Mouse (Mus musculus) ES-E14 (cell line): ENCODE measurements at regions not wholly inside any gene's neighbourhood (a gene's known extent, or its start where the extent isn't known, plus 50 kb on each side); places are given as distances from the start of the nearest gene placed in this dataset.

Experiments used
- DNase-seq: peaks from one replicate; pipeline ENCODE4 v3.0.0-alpha.2; 2013; ENCODE audit warnings: low read depth, low spot score
- H3K27ac ChIP-seq: 2 replicates; pipeline ENCODE4 v1.5.1; 2012; ENCODE audit warnings: low read depth, mild to moderate bottlenecking, low read length, moderate library complexity, mixed read lengths; ENCODE audit not compliant: poor library complexity, insufficient read depth, severe bottlenecking
- H3K36me3 ChIP-seq: 2 replicates; pipeline ENCODE4 v1.6.1; 2012; ENCODE audit warnings: mild to moderate bottlenecking, low read length, moderate library complexity, mixed read lengths; ENCODE audit not compliant: control insufficient read depth, poor library complexity, insufficient read depth, severe bottlenecking
- H3K4me1 ChIP-seq, 2 experiments: fragments of 150-350 bp in 1 of 2; sonication (generic) in 1 of 2; 2 replicates each; pipeline ENCODE4 v1.6.1; 2012; ENCODE audit warnings: low read length in 2 of 2, mild to moderate bottlenecking in 1 of 2, mixed read lengths in 1 of 2; ENCODE audit not compliant: control insufficient read depth in 2 of 2, insufficient read depth in 2 of 2, poor library complexity in 1 of 2
- H3K4me3 ChIP-seq, 2 experiments: fragments of 150-350 bp in 1 of 2; sonication (generic) in 1 of 2; 2 replicates each; pipeline ENCODE4 v1.5.1; 2012; ENCODE audit warnings: low read length in 2 of 2, low read depth in 1 of 2, mild to moderate bottlenecking in 1 of 2, mixed read lengths in 1 of 2; ENCODE audit not compliant: insufficient read depth in 1 of 2, poor library complexity in 1 of 2, severe bottlenecking in 1 of 2
- H3K9ac ChIP-seq: 2 replicates; pipeline ENCODE4 v1.6.1; 2012; ENCODE audit warnings: low read depth, mild to moderate bottlenecking, low read length, mixed read lengths; ENCODE audit not compliant: poor library complexity, insufficient read depth, severe bottlenecking
- H3K9me3 ChIP-seq: fragments of 150-350 bp; sonication (generic); 2 replicates; pipeline ENCODE4 v1.6.1; 2012; ENCODE audit warnings: low read depth, mild to moderate bottlenecking, low read length; ENCODE audit not compliant: control insufficient read depth, insufficient read depth
- CHD2 ChIP-seq: IDR thresholded peaks from 2 replicates; pipeline ENCODE4 v1.6.1; 2014; ENCODE audit warnings: mild to moderate bottlenecking, low read depth, low read length, inconsistent platforms
- HCFC1 ChIP-seq: IDR thresholded peaks from 2 replicates; pipeline ENCODE4 v1.6.1; 2012; ENCODE audit warnings: low read length, inconsistent platforms, borderline replicate concordance; ENCODE audit not compliant: insufficient read depth
- MAFK ChIP-seq: IDR thresholded peaks from 2 replicates; pipeline ENCODE4 v1.6.1; 2014; ENCODE audit warnings: mild to moderate bottlenecking, low read depth, low read length, inconsistent platforms; ENCODE audit not compliant: insufficient read depth
- ZC3H11A ChIP-seq: IDR thresholded peaks from 2 replicates; pipeline ENCODE4 v1.6.1; 2012; ENCODE audit warnings: low read depth, mild to moderate bottlenecking, inconsistent platforms, low read length, borderline replicate concordance
- ZNF384 ChIP-seq: IDR thresholded peaks from 2 replicates; pipeline ENCODE4 v1.6.1; 2012; ENCODE audit warnings: low read depth, low read length, inconsistent platforms
- in situ Hi-C, 2 experiments: fragments of 600-800 bp; cut with MboI; formaldehyde crosslinking; loops; one replicate each; pipeline ENCODE4 v1.15.1; 2025; ENCODE audit warnings: low sequenced_read_pairs in 2 of 2, inconsistent platforms in 1 of 2; ENCODE audit not compliant: unreplicated experiment in 2 of 2

DNA sequence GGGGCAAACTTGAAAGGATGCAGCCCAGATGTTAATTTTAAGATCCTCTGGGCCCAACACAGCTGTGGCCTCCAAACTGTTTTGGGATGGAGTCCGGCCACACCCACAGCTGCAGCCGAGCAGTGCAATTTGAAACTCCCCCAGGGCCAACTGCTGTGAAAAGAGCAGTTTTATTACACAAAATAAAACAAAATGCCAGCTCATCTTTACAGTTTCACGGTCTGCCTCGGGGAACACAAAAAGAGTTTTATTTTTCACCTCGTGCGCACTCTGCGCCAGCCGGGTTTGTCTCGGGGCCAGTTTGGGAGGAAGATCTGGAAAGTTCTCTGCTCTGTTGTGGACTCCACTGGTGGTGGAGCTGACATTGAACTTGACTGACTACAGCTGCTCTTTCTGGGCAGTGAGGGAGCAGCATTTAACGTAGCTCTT, 174.8 kb downstream of the Mtx2 start:
- H3K4me3 ChIP-seq, result no peak overlapping the region
- no peaks in the 10 kb centered on the region for H3K36me3 ChIP-seq
- TF ChIP-seq ZNF384, result no peak
- no peak for TF ChIP-seq ZC3H11A
- TF ChIP-seq MAFK, result no peak
- TF ChIP-seq HCFC1, result no peak
- peaks cover 0 to 2% of the 10 kb centered on the region in 2 experiments; a peak in 1 of 4 replicates for H3K4me1 ChIP-seq
- H3K9ac ChIP-seq, result no peak overlapping the region
- no peak overlapping the region for H3K27ac ChIP-seq
- in situ Hi-C loops, result no loop called here
- DNase-seq, result no peak
- no peaks in the 10 kb centered on the region for H3K9me3 ChIP-seq

DNA sequence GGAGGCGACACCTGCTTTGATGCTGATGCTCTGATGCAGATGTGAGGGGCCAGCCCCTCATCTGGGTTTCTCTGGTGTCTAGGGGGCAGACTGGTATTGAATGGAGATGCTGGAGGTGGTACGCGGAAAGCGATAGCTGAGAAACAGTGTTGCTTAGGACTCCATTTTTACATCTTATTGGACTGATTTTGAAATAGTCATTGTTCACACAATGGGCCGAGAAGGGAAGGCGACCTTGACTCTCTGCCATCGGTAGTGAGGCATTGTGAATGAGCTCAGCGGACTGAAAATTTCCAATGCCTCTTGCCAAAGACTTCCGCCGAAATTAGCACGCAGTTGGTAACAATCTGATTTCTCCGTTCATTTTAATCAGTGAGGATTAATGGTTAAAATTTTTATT, 177.0 kb downstream of the Mtx2 start:
- no peak for DNase-seq
- Histone ChIP-seq H3K9ac (no peak overlapping the region), H3K9me3 (no peaks in the 10 kb centered on the region), H3K27ac (no peak overlapping the region), H3K4me1 (peaks cover 0 to 2% of the 10 kb centered on the region in 2 experiments; a peak in 1 of 4 replicates), H3K4me3 (no peak overlapping the region), H3K36me3 (no peaks in the 10 kb centered on the region)
- TF ChIP-seq ZC3H11A (no peak), HCFC1 (no peak), CHD2 (no peak)
- in situ Hi-C loops, result no loop called here

DNA sequence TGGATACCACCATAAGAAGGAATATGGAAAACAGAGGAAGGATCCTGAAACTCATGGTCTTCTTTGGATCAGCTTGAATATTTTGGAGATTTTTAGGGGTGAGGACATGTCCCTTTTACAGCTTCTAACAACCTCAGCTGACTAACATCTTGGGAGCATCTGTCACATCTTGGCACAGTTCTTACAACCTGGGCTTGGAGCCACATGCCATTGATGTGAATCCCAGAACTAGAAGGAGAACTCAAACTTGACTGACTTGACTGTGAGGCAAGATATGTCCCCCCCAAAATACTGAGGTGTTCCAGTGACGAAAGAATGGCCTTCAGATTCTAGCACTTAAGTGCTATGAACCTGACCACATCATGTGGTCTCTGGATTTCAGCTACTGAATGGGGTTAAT, 182.5 kb downstream of the Mtx2 start:
- Histone ChIP-seq H3K4me3 (no peak overlapping the region), H3K9ac (no peak overlapping the region), H3K36me3 (no peaks in the 10 kb centered on the region), H3K9me3 (no peaks in the 10 kb centered on the region), H3K4me1 (no peaks in the 10 kb centered on the region), H3K27ac (no peak overlapping the region)
- in situ Hi-C loops, result no loop called here
- DNase-seq, result no peak
- no peak for TF ChIP-seq ZNF384
- TF ChIP-seq CHD2, result no peak
- no peak for TF ChIP-seq MAFK
- no peak for TF ChIP-seq HCFC1
- no peak for TF ChIP-seq ZC3H11A

GRCm38 (mm10) chr2:75010647-75011046, 185.0 kb downstream of the Mtx2 start:
- no peak for DNase-seq
- Histone ChIP-seq H3K4me3 (no peak overlapping the region), H3K36me3 (no peaks in the 10 kb centered on the region), H3K4me1 (no peaks in the 10 kb centered on the region), H3K27ac (no peak overlapping the region), H3K9me3 (no peaks in the 10 kb centered on the region), H3K9ac (no peak overlapping the region)
- TF ChIP-seq HCFC1, result no peak
- TF ChIP-seq ZC3H11A, result no peak
- TF ChIP-seq ZNF384, result no peak
- no peak for TF ChIP-seq MAFK
- TF ChIP-seq CHD2, result no peak
- in situ Hi-C loops, result no loop called here

DNA sequence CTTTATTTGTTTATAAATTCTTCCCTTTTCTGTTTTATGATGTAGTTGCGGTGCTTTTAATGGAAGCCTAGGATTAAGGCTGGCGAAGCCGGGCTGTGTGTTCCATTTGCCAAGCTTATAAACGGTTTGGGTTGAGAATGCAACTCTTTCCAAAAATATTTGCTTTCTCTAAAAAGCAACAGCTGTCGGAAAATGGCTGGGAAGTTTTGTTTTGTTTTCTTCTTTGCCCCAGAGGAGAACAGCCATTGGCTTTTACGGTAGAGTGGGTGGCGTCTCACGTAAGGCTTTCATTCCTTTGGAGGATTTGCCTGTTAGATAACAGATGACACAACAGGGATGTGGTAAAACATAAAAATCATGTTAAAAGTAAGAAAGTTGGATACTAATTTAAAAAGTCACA, 186.4 kb downstream of the Mtx2 start:
- Histone ChIP-seq H3K27ac (no peak overlapping the region), H3K9ac (no peak overlapping the region), H3K36me3 (no peaks in the 10 kb centered on the region), H3K9me3 (no peaks in the 10 kb centered on the region), H3K4me3 (no peak overlapping the region), H3K4me1 (no peaks in the 10 kb centered on the region)
- no peak for DNase-seq
- in situ Hi-C loops, result no loop called here
- TF ChIP-seq MAFK, result no peak
- TF ChIP-seq CHD2, result no peak
- no peak for TF ChIP-seq ZC3H11A
- no peak for TF ChIP-seq ZNF384
- TF ChIP-seq HCFC1, result no peak
